Mouse (Mus musculus): ENCODE results near the gene Slc17a7.

Slc17a7 gene

DNA sequence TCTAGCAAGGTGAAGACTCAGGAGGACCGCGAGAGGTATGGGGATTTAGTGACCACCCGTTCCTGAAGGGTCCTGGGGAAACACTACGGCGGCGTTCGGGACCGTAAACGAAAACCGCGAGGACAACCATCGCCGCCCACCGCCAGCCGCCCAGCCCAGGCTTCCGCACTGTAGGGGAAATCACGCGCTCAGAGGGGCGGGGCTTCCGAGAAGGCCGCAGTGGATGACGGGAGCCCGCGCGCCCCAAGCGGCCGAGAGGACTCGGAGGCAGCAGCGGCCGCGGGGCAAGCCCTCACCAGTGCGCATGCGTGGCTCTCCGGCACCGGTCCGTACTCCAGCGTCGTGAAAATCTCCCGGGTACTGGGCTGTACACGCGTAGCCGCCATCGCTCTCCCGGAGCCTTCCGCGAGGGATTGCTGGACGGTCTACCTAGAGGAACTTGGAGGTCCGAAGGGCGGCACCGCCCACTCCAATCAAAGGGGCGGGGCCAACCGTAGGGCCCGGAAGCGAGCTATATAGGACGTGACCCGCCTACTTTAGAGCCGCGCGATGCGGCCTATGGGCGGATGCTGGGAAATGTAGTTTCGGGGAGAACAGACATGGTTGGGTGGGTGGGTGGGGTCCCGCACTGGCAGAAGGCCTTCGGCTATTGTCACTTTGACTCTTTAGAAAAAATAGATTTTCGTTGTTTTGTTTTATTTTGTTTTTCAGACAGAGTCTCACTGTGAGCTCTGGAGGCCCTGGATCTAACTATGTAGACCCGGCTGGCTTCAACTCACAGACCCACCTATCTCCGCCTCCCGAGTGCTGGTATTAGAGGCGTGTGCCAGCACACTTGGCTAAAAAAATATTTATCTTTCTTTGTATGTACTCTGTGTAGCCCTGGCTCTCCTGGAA lies 9.4 kb upstream of the Slc17a7 start, which contains the start of the genes Pih1d1 and Aldh16a1:
Gene Pih1d1, plus strand, starts transcription at position 208 of the 897 bp plus-strand sequence.
Gene Aldh16a1, minus strand, starts transcription at position 489 of the 897 bp plus-strand sequence.
- DNase-seq (ENCODE audit: low spot score): peak; percentile 97

DNA sequence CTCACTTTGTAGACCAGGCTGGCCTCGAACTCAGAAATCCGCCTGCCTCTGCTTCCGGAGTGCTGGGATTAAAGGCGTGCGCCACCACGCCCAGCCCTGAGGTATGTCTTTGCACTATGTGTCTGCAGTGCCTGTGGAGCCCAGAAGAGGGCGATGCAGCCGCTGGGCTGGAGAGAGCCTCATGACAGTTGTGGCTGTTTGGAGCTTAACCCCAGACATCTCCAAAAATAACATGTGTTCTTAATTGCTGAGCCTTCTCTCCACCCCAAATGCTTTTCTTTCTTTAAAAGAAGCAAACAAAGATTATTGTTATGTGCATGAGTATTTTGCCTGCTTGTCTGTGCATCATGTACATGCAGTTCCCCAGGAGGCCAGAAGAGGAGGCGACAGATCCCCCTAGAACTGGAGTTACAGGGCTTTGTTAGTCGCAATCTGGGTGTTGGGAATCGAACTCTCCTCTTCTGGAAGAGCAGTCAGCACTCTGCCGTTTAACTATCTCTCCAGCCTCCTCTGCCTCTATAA lies 8.7 kb upstream of the Slc17a7 start:
- peak; percentile 63 for DNase-seq (ENCODE audit: low spot score)

DNA sequence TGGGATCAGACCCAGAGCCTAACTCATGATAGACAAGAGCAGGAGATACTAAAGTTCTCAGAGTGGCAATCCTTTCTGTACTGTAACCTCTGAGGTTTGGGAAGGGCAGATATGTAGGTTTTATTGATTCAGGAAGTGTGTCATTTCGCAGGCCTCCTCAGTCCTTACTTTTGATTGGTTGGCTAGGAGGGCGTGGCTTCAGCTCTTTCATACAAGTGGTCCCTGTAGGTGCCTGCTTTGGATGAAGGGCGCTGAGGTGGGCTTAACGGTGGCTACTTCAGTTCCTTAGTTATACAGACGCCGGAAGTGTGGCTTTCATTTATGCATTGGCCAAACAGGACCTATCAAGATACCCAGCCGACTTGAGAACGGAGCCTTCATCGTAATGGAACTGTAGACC lies 8.2 kb upstream of the Slc17a7 start:
- no peak for DNase-seq (ENCODE audit: low spot score)

DNA sequence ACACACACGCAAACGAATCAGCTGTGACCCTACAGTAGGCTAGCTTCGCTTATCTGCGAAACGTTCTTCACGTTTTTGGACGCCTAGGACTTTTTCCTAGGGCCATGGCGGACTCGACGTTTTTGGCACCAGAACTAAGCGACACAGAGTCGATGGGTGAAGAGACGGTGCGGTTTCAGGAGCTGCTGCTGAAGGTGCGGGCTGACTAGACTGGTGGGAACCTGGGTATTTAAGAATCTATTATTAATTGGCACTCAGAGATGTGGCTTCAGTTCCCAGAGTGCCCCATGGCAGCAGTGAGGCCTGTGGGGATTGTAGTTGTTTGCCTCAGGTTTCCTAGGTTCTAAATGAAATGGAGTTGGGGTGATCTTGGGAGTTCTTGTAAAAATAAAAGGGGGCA lies 7.5 kb upstream of the Slc17a7 start:
- DNase-seq (ENCODE audit: low spot score): no peak

DNA sequence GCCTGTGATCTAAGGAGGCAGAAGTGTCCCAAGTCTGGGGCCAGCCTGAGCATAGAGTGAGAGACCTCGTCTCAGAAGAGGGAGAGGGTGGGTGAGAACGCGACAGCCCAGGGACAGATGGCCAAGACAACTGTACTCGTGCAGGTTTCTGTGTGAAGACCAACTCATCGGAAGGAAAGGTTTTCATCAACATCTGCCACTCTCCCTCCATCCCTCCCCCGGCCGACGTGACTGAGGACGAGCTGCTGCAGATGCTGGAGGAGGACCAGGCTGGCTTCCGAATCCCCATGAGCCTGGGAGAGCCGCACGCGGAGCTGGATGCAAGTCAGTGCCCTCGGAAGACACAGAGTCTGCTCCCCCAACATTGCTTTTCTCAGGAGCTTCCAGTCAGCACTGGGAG lies 6.3 kb upstream of the Slc17a7 start:
- DNase-seq (ENCODE audit: low spot score): no peak

DNA sequence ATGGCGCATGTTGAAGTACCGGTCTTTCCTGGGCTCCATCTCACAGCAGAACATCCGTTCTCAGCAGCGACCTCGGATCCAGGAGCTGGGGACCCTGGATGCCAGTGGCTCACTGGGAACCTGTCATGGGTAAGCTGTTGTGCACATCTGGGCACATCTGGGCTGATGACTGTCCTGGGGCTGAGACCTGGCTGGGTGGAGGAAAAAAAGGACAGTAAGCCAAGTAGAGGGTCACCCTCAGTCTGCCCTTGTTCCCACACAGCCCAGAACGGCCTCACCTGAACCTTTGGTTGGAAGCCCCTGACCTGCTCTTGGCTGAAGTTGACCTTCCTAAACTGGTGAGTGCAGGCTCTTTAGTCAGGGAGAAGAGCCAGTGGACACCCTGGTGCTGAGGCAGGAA lies 4.8 kb upstream of the Slc17a7 start:
- DNase-seq (ENCODE audit: low spot score): no peak

DNA sequence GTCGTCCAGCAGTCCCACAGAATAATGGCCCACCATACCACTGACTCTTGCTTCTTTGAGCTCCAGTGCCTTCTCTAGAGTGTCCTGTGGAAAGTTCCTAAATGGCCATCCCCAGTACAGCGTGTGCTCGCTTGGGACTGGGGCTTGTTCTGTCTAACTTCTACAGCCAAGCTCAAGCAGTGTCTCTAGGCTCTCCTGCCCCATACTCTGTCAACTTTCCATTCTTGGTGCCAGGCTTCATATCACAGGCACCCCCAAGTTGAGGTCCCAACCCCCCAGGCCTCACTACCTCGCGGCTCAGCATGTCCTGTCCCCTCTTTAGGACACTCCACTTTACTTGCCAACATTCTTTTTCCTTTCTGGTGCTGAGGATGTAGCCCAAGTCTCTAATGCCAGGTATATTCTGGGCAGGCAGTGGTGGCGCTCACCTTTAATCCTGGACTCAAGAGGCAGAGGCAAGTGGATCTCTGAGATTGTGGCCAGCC lies 3.4 kb upstream of the Slc17a7 start:
- DNase-seq (ENCODE audit: low spot score): no peak

DNA sequence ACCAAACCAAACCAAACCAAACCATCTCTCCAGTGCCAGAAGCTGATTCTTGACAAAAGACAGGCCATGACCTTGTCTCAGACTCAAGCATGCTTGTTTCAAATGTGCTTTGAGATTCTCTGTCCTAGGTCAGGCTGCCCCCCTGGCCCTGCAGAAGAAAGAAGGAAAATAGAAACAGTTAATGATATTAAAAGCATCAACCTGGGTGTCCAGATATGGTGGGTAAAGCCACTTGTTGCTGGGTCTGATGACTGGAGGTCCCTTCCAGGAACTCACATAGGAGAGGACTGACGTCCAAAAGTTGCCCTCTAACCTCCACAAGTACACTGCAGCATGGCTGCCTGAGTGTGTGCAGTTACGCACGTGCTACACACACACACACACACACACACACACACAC lies 2.9 kb upstream of the Slc17a7 start:
- no peak for DNase-seq (ENCODE audit: low spot score)

DNA sequence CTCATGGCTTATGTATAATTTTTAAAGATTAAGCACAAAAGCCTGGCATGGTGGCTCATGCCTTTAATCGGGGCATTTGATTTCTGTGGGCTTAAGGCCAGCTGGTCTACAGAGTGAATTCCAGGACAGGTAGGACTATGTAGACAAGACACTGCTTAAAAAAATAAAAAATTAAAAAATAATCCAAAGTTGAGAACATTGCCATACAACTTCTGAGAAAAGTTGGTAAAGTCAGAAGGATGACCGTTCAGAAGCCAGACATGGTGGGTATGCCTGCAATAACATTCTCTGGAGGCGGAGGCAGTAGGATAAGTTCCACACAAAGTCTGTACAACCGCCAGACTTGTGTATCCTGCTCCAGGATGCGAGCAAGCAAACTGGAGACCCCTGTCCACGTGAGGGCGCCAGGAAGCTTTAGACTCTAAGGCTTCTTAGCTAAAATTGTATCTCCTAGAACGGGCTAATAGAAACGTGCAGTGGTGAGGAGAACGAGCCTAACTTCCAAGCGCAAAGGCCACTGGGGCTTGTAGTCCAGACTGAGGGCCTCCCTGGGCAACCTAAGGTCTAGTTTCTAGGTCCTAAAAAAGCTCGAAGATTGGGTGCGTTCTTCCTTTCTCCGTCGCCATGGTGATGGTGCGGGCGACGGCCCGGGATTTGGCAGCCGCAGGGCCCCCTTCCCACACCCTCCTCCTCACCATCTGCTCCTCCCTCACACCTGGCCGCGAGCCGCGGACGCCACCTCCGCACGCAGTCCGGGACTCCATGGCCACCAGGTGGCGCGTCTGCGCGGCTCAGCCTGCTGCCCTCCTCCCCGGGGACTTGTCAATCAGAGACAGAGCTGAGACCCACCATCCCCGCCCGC lies 1.9 kb upstream of the Slc17a7 start:
- DNase-seq (ENCODE audit: low spot score): peak; percentile 87

DNA sequence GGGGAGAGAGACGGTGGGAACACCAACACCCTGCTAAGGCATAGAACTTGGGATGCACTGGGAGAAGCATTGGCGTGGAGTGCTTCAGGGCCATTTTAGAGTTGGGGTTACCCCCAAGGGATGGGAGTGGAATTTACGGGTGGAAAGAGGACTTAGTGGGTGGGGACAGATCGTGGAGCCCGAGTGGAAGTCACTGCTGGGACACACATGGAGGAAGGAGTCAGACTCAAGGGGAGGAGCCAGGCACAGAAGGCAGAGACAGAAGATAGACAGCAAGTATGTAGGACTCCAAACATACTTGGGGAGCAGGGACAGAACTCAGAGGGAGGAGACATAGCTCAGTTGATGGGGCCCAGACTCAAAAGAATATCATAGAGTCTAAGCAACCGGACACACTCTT lies 1.2 kb upstream of the Slc17a7 start:
- DNase-seq (ENCODE audit: low spot score): no peak

DNA sequence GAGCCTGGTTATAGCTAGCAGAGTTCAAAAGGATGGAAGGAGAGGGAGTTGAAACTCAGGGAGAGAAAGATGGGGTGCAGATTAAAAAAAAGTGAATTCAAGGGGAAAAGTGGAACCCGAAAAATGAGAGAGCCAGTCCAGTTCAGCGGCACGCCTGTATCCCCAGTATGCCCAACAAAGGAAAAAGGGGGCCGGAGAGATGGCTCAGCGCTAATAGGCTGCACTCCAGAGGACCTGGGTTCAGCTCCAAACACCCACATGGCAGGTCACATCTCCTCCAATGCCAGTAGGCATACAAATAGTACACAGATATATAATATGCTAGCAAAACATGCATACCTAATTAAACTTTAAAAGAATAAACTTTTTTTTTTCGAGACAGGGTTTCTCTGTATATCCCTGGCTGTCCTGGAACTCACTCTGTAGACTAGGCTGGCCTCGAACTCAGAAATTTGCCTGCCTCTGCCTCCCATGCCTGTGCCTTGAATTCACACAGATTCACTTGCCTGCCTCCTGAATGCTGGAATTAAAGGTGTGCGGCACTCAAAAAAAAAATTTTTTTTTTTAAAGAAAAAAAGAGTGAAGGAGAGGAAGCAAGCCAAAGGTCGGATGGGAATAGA lies 643 bp upstream of the Slc17a7 start:
- no peak for DNase-seq (ENCODE audit: low spot score)

DNA sequence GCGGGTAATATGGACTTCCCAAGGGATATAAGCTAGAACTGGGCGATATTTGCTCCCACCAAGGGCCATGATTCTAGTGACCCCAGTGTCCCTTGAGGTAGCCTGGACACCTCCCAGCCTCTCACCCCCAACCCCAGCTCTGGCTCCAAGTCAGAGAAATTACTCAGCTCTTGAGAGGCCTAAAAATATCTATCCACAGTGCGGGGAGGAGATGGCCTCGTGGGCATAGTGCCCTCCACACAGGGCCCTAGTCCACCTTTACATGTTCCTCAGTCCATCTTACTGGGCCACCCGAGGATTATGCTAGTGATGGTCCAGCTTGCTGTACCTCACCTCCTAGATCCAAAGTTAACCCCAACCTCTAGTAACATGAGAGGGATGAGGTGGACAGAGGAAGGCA lies 1.1 kb downstream of the Slc17a7 start:
- no peak for DNase-seq (ENCODE audit: low spot score)

DNA sequence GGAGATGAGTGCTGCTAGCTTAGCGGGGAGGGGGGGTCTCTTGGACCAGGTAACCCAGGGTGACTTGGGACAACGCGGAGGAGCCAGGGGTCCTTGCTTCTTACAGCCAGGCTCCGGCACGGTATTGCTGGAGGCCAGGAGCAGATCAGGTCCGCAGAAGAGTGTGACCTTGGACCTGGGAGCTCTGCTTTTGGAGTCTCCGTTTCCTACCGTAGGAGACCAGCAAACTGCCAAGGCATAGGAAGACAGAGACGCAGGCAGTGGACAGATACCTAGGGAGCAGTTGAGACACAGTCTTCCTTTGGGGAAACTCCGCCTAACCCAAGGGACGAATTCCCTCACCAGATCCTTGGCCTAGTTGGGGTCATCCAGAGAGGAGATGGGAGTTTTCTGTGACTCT lies 2.0 kb downstream of the Slc17a7 start:
- no peak for DNase-seq (ENCODE audit: low spot score)

DNA sequence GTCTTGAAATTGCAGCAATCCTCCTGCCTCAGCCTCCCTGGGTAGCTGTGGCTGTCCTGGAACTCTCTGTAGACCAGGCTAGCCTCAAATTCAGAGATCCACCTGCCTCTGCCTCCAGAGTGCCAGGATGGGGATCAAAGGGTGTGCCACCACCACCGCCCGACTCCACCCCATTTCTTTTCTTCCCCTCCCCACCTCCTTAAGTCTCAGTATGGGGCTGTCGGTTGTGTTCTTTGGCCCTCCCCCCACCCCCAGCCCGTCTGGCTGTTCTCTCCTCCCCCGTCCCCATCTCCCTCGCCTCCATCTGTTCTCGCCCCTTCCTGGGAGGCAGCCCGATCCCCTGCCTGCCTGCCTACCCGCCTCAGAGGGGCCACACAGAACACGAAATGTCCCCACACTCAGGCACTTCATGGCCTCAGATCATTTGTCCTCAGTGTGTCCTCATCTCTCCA lies 3.2 kb downstream of the Slc17a7 start:
- DNase-seq (ENCODE audit: low spot score): no peak

DNA sequence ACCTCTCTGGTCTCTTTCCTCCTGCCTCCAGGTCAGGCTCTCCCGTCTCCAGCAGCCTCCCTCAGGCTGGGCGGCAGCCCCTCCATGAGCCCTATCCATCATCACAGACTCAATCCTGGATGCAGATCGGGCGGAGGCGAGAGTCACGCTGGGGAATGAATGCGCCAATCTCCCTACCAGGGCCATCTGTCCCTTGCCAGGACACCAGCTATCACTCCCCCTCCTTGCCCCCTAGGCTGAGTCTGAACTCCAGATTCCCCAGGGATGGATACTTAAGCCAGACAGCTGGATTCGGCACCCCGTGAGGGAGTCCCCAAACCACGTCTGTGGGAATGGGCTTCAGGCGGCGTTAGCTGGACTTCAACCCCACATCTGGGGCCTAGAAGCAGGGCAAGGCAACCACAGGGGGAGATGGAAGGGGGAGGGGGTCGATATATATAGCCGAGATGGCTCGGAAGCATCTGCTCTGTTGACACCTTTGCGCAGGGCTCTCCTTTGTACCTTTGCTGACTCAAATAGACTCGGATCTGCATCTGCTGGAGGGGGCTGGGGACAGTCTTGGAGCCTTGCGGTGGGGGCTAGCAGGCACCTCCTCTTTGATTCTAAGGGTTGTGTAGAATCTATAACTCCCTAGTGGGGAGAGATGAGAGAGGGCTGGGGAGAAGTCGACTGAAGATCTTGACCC lies 4.2 kb downstream of the Slc17a7 start:
- DNase-seq (ENCODE audit: low spot score): no peak

DNA sequence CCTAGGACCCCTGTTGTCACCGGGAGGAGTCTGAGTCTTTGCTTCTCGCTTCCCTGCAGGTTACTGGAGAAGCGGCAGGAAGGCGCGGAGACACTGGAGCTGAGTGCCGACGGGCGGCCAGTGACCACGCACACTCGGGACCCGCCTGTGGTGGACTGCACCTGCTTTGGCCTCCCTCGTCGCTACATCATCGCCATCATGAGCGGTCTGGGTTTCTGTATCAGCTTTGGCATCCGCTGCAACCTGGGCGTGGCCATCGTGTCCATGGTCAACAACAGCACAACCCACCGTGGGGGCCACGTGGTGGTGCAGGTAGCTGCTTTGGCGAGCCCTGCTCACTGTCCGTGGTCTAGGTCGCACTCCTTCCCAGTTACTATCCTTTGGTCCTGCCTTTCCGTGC lies 4.9 kb downstream of the Slc17a7 start:
- no peak for DNase-seq (ENCODE audit: low spot score)

DNA sequence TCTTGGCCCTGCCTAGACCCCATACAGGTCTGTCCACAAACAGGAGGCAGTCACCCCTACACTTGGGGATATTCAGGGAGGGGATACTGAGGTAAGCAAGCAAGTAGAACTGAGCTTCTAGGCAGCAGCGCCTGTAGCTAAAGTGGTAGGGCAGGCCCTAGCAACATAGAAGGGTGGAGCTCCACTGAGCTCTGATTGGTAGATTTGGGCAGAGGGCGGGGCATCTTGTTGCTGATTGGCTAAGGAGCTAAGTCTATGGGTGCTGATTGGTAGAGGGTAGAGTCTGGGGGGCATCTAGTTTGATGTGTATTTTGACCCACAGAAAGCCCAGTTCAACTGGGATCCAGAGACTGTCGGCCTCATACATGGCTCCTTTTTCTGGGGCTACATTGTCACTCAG lies 5.7 kb downstream of the Slc17a7 start:
- no peak for DNase-seq (ENCODE audit: low spot score)

DNA sequence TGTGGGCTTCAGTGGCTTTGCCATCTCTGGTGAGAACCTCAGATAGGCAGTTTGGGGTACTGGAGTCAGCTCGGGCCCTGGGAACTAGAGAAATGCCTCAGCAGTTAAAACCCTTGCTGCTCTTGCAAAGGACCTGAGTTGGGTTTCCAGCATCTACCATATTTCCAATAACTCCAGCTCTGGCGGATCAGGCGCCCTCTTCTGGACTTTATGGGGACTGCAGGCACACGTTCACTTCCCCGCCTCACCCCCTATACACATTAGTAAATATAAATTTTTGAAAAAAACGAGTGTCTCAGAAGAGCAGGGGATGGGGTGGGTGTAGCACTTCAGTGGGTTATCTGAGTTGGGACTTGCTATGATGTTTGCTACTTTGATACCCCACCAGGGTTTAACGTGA lies 9.2 kb downstream of the Slc17a7 start:
- peak; percentile 37 for DNase-seq (ENCODE audit: low spot score)

DNA sequence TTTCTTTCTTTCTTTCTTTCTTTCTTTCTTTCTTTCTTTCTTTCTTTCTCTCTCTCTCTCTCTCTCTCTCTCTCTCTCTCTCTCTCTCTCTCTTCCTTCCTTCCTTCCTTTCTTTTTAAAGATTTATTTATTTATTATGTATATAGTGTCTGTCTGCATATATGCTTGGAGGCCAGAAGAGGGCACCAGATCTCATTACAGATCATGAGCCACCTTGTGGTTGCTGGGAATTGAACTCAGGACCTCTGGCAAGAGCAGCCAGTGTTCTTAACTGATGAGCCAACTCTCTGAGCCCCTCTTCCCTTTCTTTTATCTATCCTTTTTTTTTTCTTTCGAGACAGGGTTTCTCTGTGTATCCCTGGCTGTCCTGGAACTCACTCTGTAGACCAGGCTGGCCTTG lies 10.0 kb downstream of the Slc17a7 start:
- peak; percentile 36 for DNase-seq (ENCODE audit: low spot score)

DNA sequence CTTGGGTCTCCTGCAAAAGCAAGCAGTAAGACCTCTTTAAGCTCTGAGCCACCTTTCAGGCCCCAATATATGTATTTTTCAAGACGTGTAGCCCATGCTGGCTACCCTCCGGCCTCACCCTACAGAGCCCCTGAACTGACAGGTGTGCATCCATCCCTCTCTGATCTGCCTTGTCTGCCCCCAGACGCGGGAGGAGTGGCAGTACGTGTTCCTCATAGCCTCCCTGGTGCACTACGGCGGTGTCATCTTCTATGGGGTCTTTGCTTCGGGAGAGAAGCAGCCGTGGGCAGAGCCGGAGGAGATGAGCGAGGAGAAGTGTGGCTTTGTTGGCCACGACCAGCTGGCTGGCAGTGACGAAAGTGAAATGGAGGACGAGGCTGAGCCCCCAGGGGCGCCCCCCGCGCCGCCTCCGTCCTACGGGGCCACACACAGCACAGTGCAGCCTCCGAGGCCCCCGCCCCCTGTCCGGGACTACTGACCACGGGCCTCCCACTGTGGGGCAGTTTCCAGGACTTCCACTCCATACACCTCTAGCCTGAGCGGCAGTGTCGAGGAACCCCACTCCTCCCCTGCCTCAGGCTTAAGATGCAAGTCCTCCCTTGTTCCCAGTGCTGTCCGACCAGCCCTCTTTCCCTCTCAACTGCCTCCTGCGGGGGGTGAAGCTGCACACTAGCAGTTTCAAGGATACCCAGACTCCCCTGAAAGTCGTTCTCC lies 11.0 kb downstream of the Slc17a7 start:
- no peak for DNase-seq (ENCODE audit: low spot score)

DNA sequence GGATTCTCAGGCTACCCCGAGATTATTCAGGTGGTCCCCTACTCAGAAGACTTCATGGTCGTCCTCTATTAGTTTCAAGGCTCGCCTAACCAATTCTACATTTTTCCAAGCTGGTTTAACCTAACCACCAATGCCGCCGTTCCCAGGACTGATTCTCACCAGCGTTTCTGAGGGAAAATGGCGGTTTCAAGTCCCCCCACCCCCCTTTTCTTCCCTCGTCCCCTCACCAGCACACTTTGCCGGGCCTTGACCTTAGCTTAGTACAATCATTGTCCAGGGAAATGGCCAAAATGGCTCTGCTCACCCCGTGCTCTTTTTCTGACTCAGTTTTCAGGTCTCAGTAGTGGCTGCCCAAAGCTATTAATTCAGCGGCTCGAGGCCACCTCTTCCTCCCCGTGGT lies 11.6 kb downstream of the Slc17a7 start:
- DNase-seq (ENCODE audit: low spot score): no peak

Data from T-cell, adult 2 months (primary cell).